Mouse (Mus musculus) kidney, adult 9 months (tissue): Measurements from ENCODE around the gene Sept11.

Experiments used
- DNase-seq: peaks from one replicate; pipeline ENCODE4 v3.0.0; 2022

Gene Sept11

GRCm38 (mm10) chr5:93097204-93097906 lies 4.1 kb downstream of the Sept11 start:
- peak; percentile 90 for DNase-seq

GRCm38 (mm10) chr5:93098219-93098618 lies 5.0 kb downstream of the Sept11 start:
- no peak for DNase-seq

GRCm38 (mm10) chr5:93098811-93099210 lies 5.6 kb downstream of the Sept11 start:
- no peak for DNase-seq

GRCm38 (mm10) chr5:93100906-93101305 lies 7.7 kb downstream of the Sept11 start:
- DNase-seq = no peak

GRCm38 (mm10) chr5:93101371-93101791 lies 8.1 kb downstream of the Sept11 start:
- peak; percentile 62 for DNase-seq

- DNase-seq = no peak
Measured at GRCm38 (mm10) chr5:93103603-93104002, 10.4 kb downstream of the Sept11 start.

GRCm38 (mm10) chr5:93104987-93105823 lies 12.0 kb downstream of the Sept11 start:
- DNase-seq = no peak

GRCm38 (mm10) chr5:93106048-93106447 lies 12.8 kb downstream of the Sept11 start:
- DNase-seq = no peak

GRCm38 (mm10) chr5:93108703-93109102 lies 15.5 kb downstream of the Sept11 start:
- no peak for DNase-seq

GRCm38 (mm10) chr5:93109555-93109954 lies 16.3 kb downstream of the Sept11 start:
- no peak for DNase-seq

GRCm38 (mm10) chr5:93112290-93112689 lies 19.1 kb downstream of the Sept11 start:
- DNase-seq = no peak

GRCm38 (mm10) chr5:93113517-93113916 lies 20.3 kb downstream of the Sept11 start:
- DNase-seq = no peak

- DNase-seq = no peak
Measured at GRCm38 (mm10) chr5:93114515-93114914, 21.3 kb downstream of the Sept11 start.

GRCm38 (mm10) chr5:93115059-93115458 lies 21.8 kb downstream of the Sept11 start:
- no peak for DNase-seq

GRCm38 (mm10) chr5:93115854-93116253 lies 22.6 kb downstream of the Sept11 start:
- DNase-seq = no peak

GRCm38 (mm10) chr5:93117648-93118047 lies 24.4 kb downstream of the Sept11 start:
- DNase-seq = no peak

GRCm38 (mm10) chr5:93121660-93122059 lies 28.4 kb downstream of the Sept11 start:
- DNase-seq = no peak

- DNase-seq = no peak
Measured at GRCm38 (mm10) chr5:93124031-93124826, 31.0 kb downstream of the Sept11 start.

GRCm38 (mm10) chr5:93125325-93125724 lies 32.1 kb downstream of the Sept11 start:
- no peak for DNase-seq

- no peak for DNase-seq
Measured at GRCm38 (mm10) chr5:93126222-93126929, 33.1 kb downstream of the Sept11 start.

GRCm38 (mm10) chr5:93126930-93127562 lies 33.8 kb downstream of the Sept11 start:
- no peak for DNase-seq

GRCm38 (mm10) chr5:93127722-93128121 lies 34.5 kb downstream of the Sept11 start:
- peak; percentile 75 for DNase-seq
